In the genomic region with DNA sequence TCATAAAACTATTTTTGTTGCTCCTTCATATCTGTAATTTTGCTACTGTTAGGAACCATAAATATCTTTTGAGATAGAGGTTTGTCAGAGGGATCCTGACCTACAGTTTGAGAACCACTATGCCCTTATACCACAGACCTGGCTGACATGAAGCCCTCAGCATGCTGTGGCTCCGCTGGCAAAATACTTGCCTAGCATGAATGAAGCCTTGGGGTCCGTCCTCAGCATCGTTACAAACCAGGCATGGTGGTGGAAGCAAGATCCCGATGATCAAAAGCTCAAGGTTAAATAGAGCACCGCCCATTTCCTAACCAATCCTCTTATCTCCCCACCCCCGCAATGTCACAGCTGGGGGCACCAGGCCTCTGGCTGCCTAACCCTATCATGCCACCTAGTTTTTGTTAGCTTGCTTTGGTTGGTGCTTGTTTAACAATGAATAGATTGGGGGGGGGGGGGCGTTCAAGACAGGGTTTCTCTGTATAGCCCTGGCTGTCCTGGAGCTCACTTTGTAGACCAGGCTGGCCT, we compare ENCODE assay signal across 13 mouse cellular contexts. TPM values are rescaled to one million over a fixed set of nuclear protein-coding genes. Genes with fewer than 3 reads are reported as not detected.
DNase-seq lines count a peak whose midpoint lies in the region; ATAC-seq and TF ChIP-seq lines count a peak whose summit lies in the region.
"Had no signal": no experiment of that assay in that cellular context is flagged by ENCODE, and none has a peak within 500 bp of the region (broad histone marks: within the 10 kb centered on the region; RNA-seq: fewer than 3 reads in every experiment).

No protein-coding gene starts in this region.

- peaks cover 6% of the 10 kb centered on the region for H3K36me3 ChIP-seq in neural tube, embryonic 11.5 days (ENCODE audit: control insufficient read depth, insufficient read depth, low read length)
- H3K36me3 ChIP-seq in intestine, postnatal 0 days (ENCODE audit: control insufficient read depth, insufficient read depth) = peaks cover 31% of the 10 kb centered on the region
- peaks cover 23% of the 10 kb centered on the region for H3K36me3 ChIP-seq in stomach, postnatal 0 days (ENCODE audit: control insufficient read depth, insufficient read depth, low read length)

- H3K27ac ChIP-seq in neural tube, embryonic 11.5 days (ENCODE audit: low read depth, low read length) = peak overlapping the region; percentile 56; the same call in 1 of the 2 replicates
- H3K27ac ChIP-seq in intestine, postnatal 0 days (ENCODE audit: low read depth, low read length) = no peak overlapping the region
- H3K27ac ChIP-seq in stomach, postnatal 0 days (replicated peaks) = no peak overlapping the region
- H3K27ac ChIP-seq: macrophage had no signal

- no peak for TF ChIP-seq CTCF in intestine, postnatal 0 days (IDR thresholded peaks at IDR 0.05; ENCODE audit: low read depth)
- TF ChIP-seq CTCF in stomach, postnatal 0 days (IDR thresholded peaks at IDR 0.05; ENCODE audit: low read depth) = no peak

- H3K9ac ChIP-seq in neural tube, embryonic 11.5 days (ENCODE audit: low read length) = no peak overlapping the region
- H3K9ac ChIP-seq in intestine, postnatal 0 days (ENCODE audit: low read depth, low read length) = no peak overlapping the region
- H3K9ac ChIP-seq in stomach, postnatal 0 days (ENCODE audit: low read length) = no peak overlapping the region

- no peak for TF ChIP-seq EP300 in stomach, postnatal 0 days (optimal IDR thresholded peaks at IDR 0.05)

- no peaks in the 10 kb centered on the region for H3K9me3 ChIP-seq in neural tube, embryonic 11.5 days (ENCODE audit: control insufficient read depth, low read length)
- no peaks in the 10 kb centered on the region for H3K9me3 ChIP-seq in intestine, postnatal 0 days (ENCODE audit: control insufficient read depth)
- no peaks in the 10 kb centered on the region for H3K9me3 ChIP-seq in stomach, postnatal 0 days (ENCODE audit: control insufficient read depth, low read length)

- ATAC-seq in neural tube, embryonic 11.5 days (ENCODE audit: insufficient read depth, low FRiP score, low TSS enrichment) = no peak
- ATAC-seq in megakaryocyte progenitor cell, adult 5-6 weeks (replicated peaks; ENCODE audit: poor library complexity) = peak; percentile 69
- no peak for ATAC-seq in intestine, postnatal 0 days
- ATAC-seq in stomach, postnatal 0 days (ENCODE audit: low FRiP score, low TSS enrichment) = no peak
- ATAC-seq: activated CD4-positive, CD25-positive, alpha-beta regulatory T cell, adult 4 months; intestine, embryonic 16.5 days had no signal

- peaks cover 44% of the 10 kb centered on the region for H3K4me1 ChIP-seq in neural tube, embryonic 11.5 days (ENCODE audit: control insufficient read depth, insufficient read depth, low read length)
- no peaks in the 10 kb centered on the region for H3K4me1 ChIP-seq in intestine, postnatal 0 days (replicated peaks; ENCODE audit: control insufficient read depth, insufficient read depth, low read length)
- no peaks in the 10 kb centered on the region for H3K4me1 ChIP-seq in stomach, postnatal 0 days (replicated peaks; ENCODE audit: control insufficient read depth, insufficient read depth)

- peak; percentile 29 for DNase-seq in embryo, embryonic 10 days (ENCODE audit: low spot score)
- no peak for DNase-seq in embryo, embryonic 10.5 days (ENCODE audit: low spot score)
- DNase-seq in neural tube, embryonic 11.5 days (ENCODE audit: low spot score) = no peak
- no peak for DNase-seq in neural tube, embryonic 10.5 days (ENCODE audit: extremely low spot score, low spot score)
- DNase-seq in stomach, postnatal 0 days (ENCODE audit: low spot score) = no peak
- no peak for DNase-seq in ovary, postnatal 14 days (ENCODE audit: low spot score)
- DNase-seq: cerebellum, adult 18-20 months; lung, adult 18-20 months had no signal

- H3K27me3 ChIP-seq in neural tube, embryonic 11.5 days (ENCODE audit: control insufficient read depth, insufficient read depth, low read length) = no peaks in the 10 kb centered on the region
- no peaks in the 10 kb centered on the region for H3K27me3 ChIP-seq in intestine, postnatal 0 days (replicated peaks; ENCODE audit: control insufficient read depth, insufficient read depth, low read length)
- no peaks in the 10 kb centered on the region for H3K27me3 ChIP-seq in stomach, postnatal 0 days (ENCODE audit: control insufficient read depth, insufficient read depth, low read length)

- 19% methylated on average over 7 of the region's 7 CpGs for WGBS in neural tube, embryonic 11.5 days
- 14% methylated on average over 7 of the region's 7 CpGs for WGBS in intestine, postnatal 0 days
- 10% methylated on average over 7 of the region's 7 CpGs for WGBS in stomach, postnatal 0 days

- no peak overlapping the region for H3K4me3 ChIP-seq in neural tube, embryonic 11.5 days (ENCODE audit: low read depth, low read length)
- H3K4me3 ChIP-seq in intestine, postnatal 0 days (ENCODE audit: low read depth, low read length) = no peak overlapping the region
- no peak overlapping the region for H3K4me3 ChIP-seq in stomach, postnatal 0 days (ENCODE audit: low read depth, low read length)

- H3K4me2 ChIP-seq in neural tube, embryonic 11.5 days (ENCODE audit: low read depth) = no peak overlapping the region
- H3K4me2 ChIP-seq in intestine, postnatal 0 days (replicated peaks; ENCODE audit: low read depth) = no peak overlapping the region
- no peak overlapping the region for H3K4me2 ChIP-seq in stomach, postnatal 0 days (replicated peaks; ENCODE audit: low read depth)

RNA-seq across cellular contexts. Expression of a gene that starts 14.7 kb away (rescaled TPM):
- 68.7 and 71.6 TPM in 2 replicates for polyA plus RNA-seq in neural tube, embryonic 11.5 days (2014; fragmentation: Nextera tagmentation; extraction: Ambion mirVana)
- 14.7 and 18.5 TPM in 2 replicates for total RNA-seq in megakaryocyte progenitor cell, adult 5-6 weeks (2015)
- total RNA-seq in megakaryocyte progenitor cell, adult 5-6 weeks (2017) = 14.7 and 19.1 TPM in 2 replicates
- 27.1 and 27.2 TPM in 2 replicates for polyA plus RNA-seq in intestine, postnatal 0 days (2015; fragmentation: Nextera tagmentation; extraction: Ambion mirVana)
- polyA plus RNA-seq in stomach, postnatal 0 days (2015; fragmentation: Nextera tagmentation; extraction: Ambion mirVana) = 28.2 and 28.7 TPM in 2 replicates

RNA-seq across cellular contexts. Expression of a gene that starts 22.0 kb away (rescaled TPM):
- 15.3 and 15.8 TPM in 2 replicates for polyA plus RNA-seq in neural tube, embryonic 11.5 days (2014; fragmentation: Nextera tagmentation; extraction: Ambion mirVana)
- 8.3 and 17.3 TPM in 2 replicates for total RNA-seq in megakaryocyte progenitor cell, adult 5-6 weeks (2015)
- total RNA-seq in megakaryocyte progenitor cell, adult 5-6 weeks (2017) = 4.2 and 6.4 TPM in 2 replicates
- 7.4 and 7.6 TPM in 2 replicates for polyA plus RNA-seq in intestine, postnatal 0 days (2015; fragmentation: Nextera tagmentation; extraction: Ambion mirVana)
- 7.2 and 8.2 TPM in 2 replicates for polyA plus RNA-seq in stomach, postnatal 0 days (2015; fragmentation: Nextera tagmentation; extraction: Ambion mirVana)

RNA-seq across cellular contexts. Expression of a gene that starts 23.9 kb away (rescaled TPM):
- 391 and 397 TPM in 2 replicates for polyA plus RNA-seq in neural tube, embryonic 11.5 days (2014; fragmentation: Nextera tagmentation; extraction: Ambion mirVana)
- 420 and 464 TPM in 2 replicates for total RNA-seq in megakaryocyte progenitor cell, adult 5-6 weeks (2015)
- 94.8 and 151 TPM in 2 replicates for total RNA-seq in megakaryocyte progenitor cell, adult 5-6 weeks (2017)
- polyA plus RNA-seq in intestine, postnatal 0 days (2015; fragmentation: Nextera tagmentation; extraction: Ambion mirVana) = 557 and 578 TPM in 2 replicates
- 451 and 481 TPM in 2 replicates for polyA plus RNA-seq in stomach, postnatal 0 days (2015; fragmentation: Nextera tagmentation; extraction: Ambion mirVana)
